Mouse (Mus musculus) heart, adult 2 months (tissue): Measurements from ENCODE around the gene Tmem256.

Source experiments
- CTCF ChIP-seq: fragments of 200-600 bp; IDR thresholded peaks from 2 replicates; pipeline ENCODE4 v1.8.1; 2022; ENCODE audit warnings: antibody characterized with exemption, mild to moderate bottlenecking, moderate library complexity
- POLR2A ChIP-seq: fragments of 200-500 bp; IDR thresholded peaks from 2 replicates; pipeline ENCODE4 v1.6.1; 2011; ENCODE audit warnings: mild to moderate bottlenecking, low read depth, low read length, control low read depth; ENCODE audit not compliant: insufficient read depth

GRCm38 (mm10) chr11:69846738-69847688 is 8.7 kb downstream of the Tmem256 start:
- TF ChIP-seq CTCF (no peak), POLR2A (no peak)
